Mouse (Mus musculus) hindbrain, embryonic 13.5 days (tissue): ENCODE measurements around the gene Rnf182. TPM values are rescaled to one million over a fixed set of nuclear protein-coding genes. Genes with fewer than 3 reads are reported as not detected.
A peak's percentile ranks its signal among the peaks of the same experiment; 100 is the strongest.

Experiments
- ATAC-seq: fragments of 200-750 bp; cut with Nextera tagmentation; 2 replicates; pipeline ENCODE4 v1.8.0; 2017; ENCODE audit warnings: moderate TSS enrichment; ENCODE audit not compliant: low FRiP score
- H3K27ac ChIP-seq: fragments of 300-500 bp; sonication (generic); 2 replicates; pipeline ENCODE4 v1.5.1; 2015; ENCODE audit warnings: inconsistent platforms, mild to moderate bottlenecking, moderate library complexity
- H3K27me3 ChIP-seq: fragments of 300-500 bp; sonication (generic); 2 replicates; pipeline ENCODE4 v1.6.1; 2015; ENCODE audit warnings: mild to moderate bottlenecking, inconsistent platforms
- H3K36me3 ChIP-seq: fragments of 300-500 bp; sonication (generic); 2 replicates; pipeline ENCODE4 v1.6.1; 2015; ENCODE audit warnings: mild to moderate bottlenecking, inconsistent platforms
- H3K4me1 ChIP-seq: fragments of 300-500 bp; sonication (generic); replicated peaks from 2 replicates; pipeline ENCODE4 v1.6.1; 2015; ENCODE audit warnings: inconsistent platforms
- H3K4me2 ChIP-seq: fragments of 300-500 bp; sonication (generic); 2 replicates; pipeline ENCODE4 v1.6.1; 2015; ENCODE audit warnings: inconsistent platforms, mild to moderate bottlenecking, moderate library complexity
- H3K4me3 ChIP-seq: fragments of 300-500 bp; sonication (generic); 2 replicates; pipeline ENCODE4 v1.5.1; 2015; ENCODE audit warnings: mild to moderate bottlenecking, inconsistent platforms
- H3K9ac ChIP-seq: fragments of 300-500 bp; sonication (generic); 2 replicates; pipeline ENCODE4 v1.6.1; 2015; ENCODE audit warnings: mild to moderate bottlenecking, inconsistent platforms
- H3K9me3 ChIP-seq: fragments of 300-500 bp; sonication (generic); 2 replicates; pipeline ENCODE4 v1.6.1; 2016; ENCODE audit warnings: inconsistent platforms
- WGBS: fragments of 180-500 bp; shearing (Covaris S2); methylation state at CpG from one replicate; pipeline ENCODE4 v1.1.7; 2015; 5-methylcytosine and 5-hydroxymethylcytosine counted together
- polyA plus RNA-seq: library from polyadenylated mRNA; unstranded; fragments of >200 nt; fragmentation: Nextera tagmentation; extraction: Ambion mirVana; gene quantifications from 2 replicates; pipeline ENCODE4 v1.2.1, GENCODE M21; 2015

Gene Rnf182
- polyA plus RNA-seq, 1 experiment from 2014 or later: 36.1 TPM

DNA sequence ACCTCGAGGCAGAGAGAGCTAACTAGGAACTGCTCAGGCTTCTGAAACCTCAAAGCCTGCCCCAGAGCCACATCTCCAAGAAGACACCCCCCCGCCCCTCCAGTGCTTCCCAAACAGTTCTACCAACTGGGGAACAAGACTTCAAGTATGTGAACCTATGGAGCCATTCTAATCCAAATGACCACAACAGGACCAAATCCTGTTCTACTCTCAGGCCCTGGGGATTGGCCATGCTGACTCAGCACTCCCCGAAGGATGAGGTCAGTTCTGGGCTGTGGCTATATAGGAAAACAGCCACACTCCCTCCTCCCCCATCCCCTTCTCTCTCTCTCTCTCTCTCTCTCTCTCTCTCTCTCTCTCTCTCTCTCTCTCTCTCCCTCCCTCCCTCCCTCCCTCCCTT lies 28.5 kb upstream of the Rnf182 start:
- H3K36me3 ChIP-seq: no peaks in the 10 kb centered on the region
- peaks cover 5% of the 10 kb centered on the region; the same call in 1 of the 2 replicates for H3K4me1 ChIP-seq
- no peak overlapping the region for H3K4me3 ChIP-seq
- 79% methylated on average over 3 of the region's 3 CpGs for WGBS
- H3K4me2 ChIP-seq: no peak overlapping the region
- H3K27ac ChIP-seq: no peak overlapping the region
- H3K9me3 ChIP-seq: no peaks in the 10 kb centered on the region
- H3K9ac ChIP-seq: no peak overlapping the region
- no peak for ATAC-seq
- no peaks in the 10 kb centered on the region for H3K27me3 ChIP-seq

DNA sequence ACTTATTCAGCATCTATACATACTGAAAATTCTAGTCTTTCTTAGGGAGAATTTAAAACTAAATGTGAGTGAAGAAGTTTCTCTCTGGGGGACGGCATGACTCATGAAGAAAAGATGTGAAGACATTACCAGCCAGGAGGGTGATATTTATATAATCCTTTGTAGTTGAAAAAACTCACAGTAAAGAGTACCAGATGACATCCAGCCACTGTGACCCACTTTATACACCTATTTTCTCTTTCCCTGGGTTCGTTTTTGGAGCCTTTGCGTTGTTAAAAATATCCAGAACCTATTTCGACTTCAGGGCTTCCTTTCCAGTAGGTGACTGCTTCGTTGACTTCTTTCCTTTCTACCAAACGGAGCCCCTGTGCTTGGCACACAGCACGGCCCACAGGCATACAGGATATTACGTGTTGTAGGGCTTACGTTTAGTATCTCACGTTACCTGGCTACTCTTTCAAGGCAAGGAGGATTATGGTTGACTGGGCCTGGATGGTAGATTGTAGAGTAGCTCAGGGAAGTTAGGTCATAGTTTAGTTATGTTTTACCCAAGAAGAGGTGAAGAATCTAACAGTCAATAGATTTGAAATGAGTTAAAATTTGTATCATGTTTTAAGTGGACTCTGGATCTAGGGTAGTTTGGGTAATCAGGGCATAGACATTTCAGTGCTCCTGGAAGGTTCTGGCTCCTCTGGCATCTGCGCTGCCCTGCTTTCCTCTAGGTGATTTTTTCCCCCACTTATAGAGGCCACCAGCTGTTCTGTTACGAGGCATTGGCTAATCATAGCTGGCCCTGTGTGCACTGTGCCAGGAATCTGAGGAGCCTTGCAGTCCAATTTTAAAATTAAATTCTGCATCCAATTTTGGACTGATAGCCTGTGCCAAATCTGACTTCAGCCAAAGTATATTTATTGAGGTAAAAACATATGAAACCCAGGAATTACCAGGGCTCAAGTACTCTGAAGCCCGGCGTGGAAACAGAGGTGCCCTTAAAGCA lies 27.4 kb upstream of the Rnf182 start:
- Histone ChIP-seq H3K36me3 (no peaks in the 10 kb centered on the region), H3K27me3 (no peaks in the 10 kb centered on the region), H3K27ac (no peak overlapping the region), H3K9me3 (no peaks in the 10 kb centered on the region), H3K4me3 (no peak overlapping the region), H3K9ac (no peak overlapping the region), H3K4me2 (no peak overlapping the region), H3K4me1 (peaks cover 7% of the 10 kb centered on the region)
- 83% methylated on average over 14 of the region's 14 CpGs for WGBS
- ATAC-seq: no peak

DNA sequence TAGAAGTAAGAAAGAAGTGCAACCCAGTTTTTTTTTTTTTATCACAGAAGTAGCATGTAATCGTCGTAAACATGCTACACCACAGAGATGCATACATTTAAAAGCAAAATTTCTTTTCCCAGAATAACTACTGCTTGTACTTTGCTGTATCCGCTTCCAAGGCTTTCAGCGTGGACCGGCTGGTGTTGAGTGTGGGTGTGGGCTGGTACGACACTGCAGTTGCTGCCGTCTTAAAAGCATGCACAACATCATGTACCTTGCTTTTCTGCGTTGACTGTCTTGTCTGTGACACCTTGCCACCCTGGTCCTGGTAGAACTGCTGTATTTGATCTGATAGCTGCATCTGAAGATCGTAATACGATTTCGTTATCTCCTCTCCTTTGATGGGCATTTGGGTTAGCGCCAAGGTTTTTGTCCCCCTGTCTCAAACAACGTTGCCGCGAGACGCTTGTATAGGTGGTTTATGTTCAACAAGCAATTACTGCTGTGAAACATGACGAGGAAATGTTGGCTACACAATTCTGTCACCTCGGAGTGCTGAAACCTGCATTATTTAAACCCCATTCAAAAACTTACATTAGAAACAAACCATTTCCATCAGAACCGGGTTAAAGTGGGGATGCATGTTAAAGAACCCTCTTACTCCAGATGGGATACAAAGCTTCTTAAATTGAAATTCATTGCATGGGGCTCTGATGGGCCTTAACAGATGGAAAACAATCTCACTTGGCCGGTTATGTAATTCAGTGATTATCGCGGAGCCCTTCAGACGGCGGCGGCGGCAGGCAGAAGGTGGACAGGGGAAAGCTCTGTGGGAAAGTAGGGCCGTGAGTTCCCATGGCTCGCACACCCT lies 23.5 kb upstream of the Rnf182 start:
- H3K36me3 ChIP-seq: no peaks in the 10 kb centered on the region
- H3K9me3 ChIP-seq: no peaks in the 10 kb centered on the region
- no peak overlapping the region for H3K4me2 ChIP-seq
- no peak overlapping the region for H3K9ac ChIP-seq
- H3K4me3 ChIP-seq: no peak overlapping the region
- 69% methylated on average over 28 of the region's 28 CpGs for WGBS
- H3K27ac ChIP-seq: no peak overlapping the region
- H3K27me3 ChIP-seq: no peaks in the 10 kb centered on the region
- no peak for ATAC-seq
- peaks cover 7% of the 10 kb centered on the region; the same call in 1 of the 2 replicates for H3K4me1 ChIP-seq

DNA sequence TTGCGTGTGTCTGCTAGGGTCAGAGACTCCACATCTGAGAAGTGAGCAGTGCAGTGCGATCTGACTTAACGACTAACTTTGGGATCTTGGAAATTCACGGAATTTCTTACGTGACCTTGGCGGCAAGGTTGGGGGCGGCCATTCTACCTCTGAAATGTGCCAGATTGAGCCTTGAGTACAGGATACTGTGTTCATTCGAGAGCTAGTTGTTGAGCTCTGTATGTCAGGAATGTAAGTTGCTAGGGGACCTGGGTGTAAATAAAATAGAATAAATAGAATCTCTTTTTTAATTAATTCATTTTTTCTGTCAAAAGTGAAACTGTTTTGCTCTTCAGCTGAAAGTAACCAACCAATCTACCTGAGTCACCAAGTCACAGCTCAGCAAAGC lies 22.8 kb upstream of the Rnf182 start:
- no peak overlapping the region for H3K4me3 ChIP-seq
- no peaks in the 10 kb centered on the region for H3K27me3 ChIP-seq
- peaks cover 7% of the 10 kb centered on the region; the same call in 1 of the 2 replicates for H3K4me1 ChIP-seq
- no peaks in the 10 kb centered on the region for H3K9me3 ChIP-seq
- no peak overlapping the region for H3K4me2 ChIP-seq
- no peak overlapping the region for H3K27ac ChIP-seq
- 62% methylated on average over 8 of the region's 8 CpGs for WGBS
- H3K9ac ChIP-seq: no peak overlapping the region
- no peaks in the 10 kb centered on the region for H3K36me3 ChIP-seq
- ATAC-seq: no peak

DNA sequence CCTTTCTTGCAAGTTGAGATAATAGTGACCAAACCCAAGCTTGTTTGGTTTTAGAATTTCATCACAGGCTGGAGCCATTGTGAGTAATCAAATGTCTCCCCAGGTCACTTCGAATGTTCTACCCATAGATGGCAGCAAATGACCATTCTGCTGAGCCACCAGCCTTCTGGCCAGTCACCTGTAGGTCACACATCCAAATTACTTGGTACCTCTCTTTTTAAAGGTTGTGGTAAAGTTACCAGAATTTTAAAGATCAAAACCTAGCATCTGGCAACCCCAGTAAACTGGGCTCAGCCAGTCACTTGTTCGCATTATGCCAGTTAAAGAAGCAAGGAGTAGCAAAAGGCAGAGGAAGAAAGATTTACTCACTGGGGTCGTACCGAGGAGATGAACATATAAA lies 19.6 kb upstream of the Rnf182 start:
- Histone ChIP-seq H3K4me1 (peaks cover 7% of the 10 kb centered on the region; the same call in 1 of the 2 replicates), H3K27me3 (no peaks in the 10 kb centered on the region), H3K36me3 (no peaks in the 10 kb centered on the region), H3K4me3 (no peak overlapping the region), H3K9me3 (no peaks in the 10 kb centered on the region), H3K27ac (no peak overlapping the region), H3K9ac (no peak overlapping the region), H3K4me2 (no peak overlapping the region)
- 64% methylated on average over 4 of the region's 4 CpGs for WGBS
- no peak for ATAC-seq

DNA sequence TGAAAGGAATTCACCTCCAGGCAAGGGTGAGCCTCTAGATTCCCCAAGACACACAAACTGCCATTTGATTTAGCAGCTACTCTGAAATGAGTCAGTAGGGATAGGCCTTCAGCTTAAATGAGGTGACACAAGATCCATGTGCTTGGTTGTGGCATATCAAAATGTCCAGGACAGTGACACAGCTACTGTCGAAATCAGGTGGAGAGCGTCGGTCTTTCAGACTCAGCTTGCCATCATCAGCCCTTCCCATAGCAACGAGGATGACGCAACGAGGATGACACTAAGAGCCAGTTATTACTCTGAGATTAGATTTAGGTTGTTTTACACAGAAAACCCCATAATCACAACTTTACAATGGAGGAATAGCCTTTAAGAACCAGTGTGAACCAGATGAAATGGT lies 14.5 kb upstream of the Rnf182 start:
- ATAC-seq: no peak
- Histone ChIP-seq H3K4me1 (no peaks in the 10 kb centered on the region; the same call in none of the 2 replicates), H3K9me3 (no peaks in the 10 kb centered on the region)

DNA sequence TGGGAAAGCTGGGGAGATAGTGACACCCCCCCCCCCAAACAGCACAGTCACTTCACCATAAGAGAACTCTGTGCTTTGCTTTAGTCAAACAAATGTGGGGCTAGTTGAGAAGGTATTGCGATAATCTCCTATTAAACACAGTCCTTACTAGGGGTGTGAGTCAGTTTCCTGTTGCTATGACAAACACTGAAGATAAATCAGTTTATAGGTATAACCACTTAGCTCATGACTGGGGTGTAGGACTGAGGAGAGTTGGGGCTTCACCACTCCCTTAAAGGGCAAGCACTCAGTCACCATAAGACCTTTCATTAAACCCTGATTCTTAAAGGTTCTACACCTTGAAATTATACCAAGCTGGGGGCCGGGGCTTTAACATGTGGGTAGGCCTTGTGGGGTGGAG lies 13.1 kb upstream of the Rnf182 start:
- Histone ChIP-seq H3K27me3 (no peaks in the 10 kb centered on the region), H3K4me3 (no peak overlapping the region), H3K9me3 (no peaks in the 10 kb centered on the region), H3K9ac (no peak overlapping the region), H3K27ac (no peak overlapping the region), H3K4me2 (no peak overlapping the region), H3K36me3 (no peaks in the 10 kb centered on the region), H3K4me1 (no peaks in the 10 kb centered on the region; the same call in none of the 2 replicates)
- ATAC-seq: no peak
- 92% methylated on average over 2 of the region's 2 CpGs for WGBS

More for the DNA sequence above, 14.5 kb upstream of the Rnf182 start:
- WGBS: 96% methylated on average over 6 of the region's 6 CpGs
- Histone ChIP-seq H3K4me2 (no peak overlapping the region), H3K4me3 (no peak overlapping the region), H3K27ac (no peak overlapping the region), H3K36me3 (no peaks in the 10 kb centered on the region), H3K9ac (no peak overlapping the region), H3K27me3 (no peaks in the 10 kb centered on the region)

DNA sequence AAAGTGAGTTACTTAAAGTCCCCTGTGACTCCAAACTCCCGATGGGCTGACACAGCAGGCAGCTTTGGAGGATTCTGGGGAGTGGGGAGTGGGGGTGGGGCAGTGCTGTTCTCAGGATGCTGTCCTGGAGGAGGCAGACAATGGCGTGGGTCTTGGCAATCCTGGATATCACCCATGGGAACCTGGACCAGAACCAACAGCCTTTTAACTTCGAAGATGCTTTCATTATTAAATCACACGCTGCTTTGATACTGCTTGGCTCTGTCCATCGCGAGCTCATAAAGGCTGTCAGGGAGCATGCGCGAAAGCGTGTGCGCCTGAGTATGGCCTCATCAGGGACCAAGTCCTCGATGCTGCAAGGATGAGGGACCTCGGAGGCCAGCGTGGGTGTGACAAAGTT lies 12.5 kb upstream of the Rnf182 start:
- Histone ChIP-seq H3K27ac (no peak overlapping the region), H3K9me3 (no peaks in the 10 kb centered on the region), H3K9ac (no peak overlapping the region), H3K27me3 (no peaks in the 10 kb centered on the region), H3K4me3 (no peak overlapping the region), H3K4me2 (no peak overlapping the region), H3K36me3 (no peaks in the 10 kb centered on the region), H3K4me1 (no peaks in the 10 kb centered on the region; the same call in none of the 2 replicates)
- WGBS: 59% methylated on average over 13 of the region's 13 CpGs
- no peak for ATAC-seq

DNA sequence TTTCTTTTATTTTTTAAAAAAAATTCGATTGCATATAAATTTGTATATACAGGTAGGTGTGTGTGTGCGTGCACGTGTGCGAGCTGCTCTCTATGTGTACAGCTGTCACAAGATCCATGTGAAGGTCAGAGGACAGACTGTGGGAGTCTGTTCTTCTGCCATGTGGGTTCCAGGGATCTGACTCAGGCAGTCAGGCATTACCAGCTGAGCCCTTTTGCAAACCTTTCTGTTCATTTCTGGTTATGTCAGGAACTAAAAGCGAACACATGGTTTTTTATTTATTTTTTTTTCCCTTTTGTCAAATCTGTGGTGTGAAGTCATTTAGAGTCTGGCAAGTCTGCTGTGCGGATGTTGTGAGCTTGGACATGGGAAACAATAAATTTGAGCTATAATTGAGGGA lies 6.7 kb upstream of the Rnf182 start:
- no peaks in the 10 kb centered on the region for H3K36me3 ChIP-seq
- H3K9me3 ChIP-seq: no peaks in the 10 kb centered on the region
- H3K4me2 ChIP-seq: no peak overlapping the region
- no peak overlapping the region for H3K4me3 ChIP-seq
- 67% methylated on average over 6 of the region's 6 CpGs for WGBS
- H3K4me1 ChIP-seq: no peaks in the 10 kb centered on the region
- no peaks in the 10 kb centered on the region for H3K27me3 ChIP-seq
- no peak overlapping the region for H3K9ac ChIP-seq
- no peak overlapping the region for H3K27ac ChIP-seq
- ATAC-seq: no peak

DNA sequence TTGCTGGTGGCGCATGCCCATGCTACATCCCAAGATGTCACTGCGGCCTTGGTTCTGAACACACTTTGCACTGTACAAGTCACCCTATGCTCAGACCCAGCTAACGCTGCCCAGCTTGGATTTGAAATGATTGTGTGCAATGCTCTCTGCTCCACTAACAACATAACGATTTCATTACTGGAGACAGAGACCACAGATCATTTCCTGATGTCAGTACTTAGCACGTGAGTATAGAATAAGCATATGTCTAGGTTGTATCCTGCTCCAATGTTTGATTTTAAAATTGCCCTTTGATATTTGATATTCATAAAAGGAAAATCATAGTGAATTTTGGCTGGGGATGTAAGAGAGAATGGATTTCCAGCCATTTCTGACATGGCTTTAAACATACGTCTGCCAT lies 3.5 kb upstream of the Rnf182 start:
- Histone ChIP-seq H3K4me3 (no peak overlapping the region), H3K9ac (no peak overlapping the region), H3K27me3 (no peaks in the 10 kb centered on the region), H3K4me1 (peaks cover 15% of the 10 kb centered on the region), H3K9me3 (no peaks in the 10 kb centered on the region), H3K36me3 (no peaks in the 10 kb centered on the region), H3K27ac (no peak overlapping the region), H3K4me2 (no peak overlapping the region)
- WGBS: 91% methylated on average over 6 of the region's 6 CpGs
- ATAC-seq: no peak

DNA sequence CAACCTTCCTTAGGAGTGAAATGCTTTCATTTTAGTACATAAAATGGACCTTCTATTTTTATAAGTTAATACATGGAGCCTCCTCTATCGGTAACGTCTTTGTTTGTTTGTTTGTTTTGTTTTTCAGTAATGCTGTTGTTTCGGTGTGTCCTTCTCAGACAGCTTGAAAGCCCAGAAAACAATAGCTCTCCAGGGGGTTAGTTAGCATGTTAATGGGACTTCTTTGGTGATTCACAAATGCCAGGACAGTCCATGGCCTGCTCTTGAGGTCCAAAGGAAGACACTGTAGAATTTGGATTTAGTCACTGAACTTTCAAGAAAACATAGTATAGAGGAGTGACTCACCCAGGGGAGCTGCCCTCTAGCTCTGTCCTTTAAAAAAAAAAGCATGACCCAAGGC lies 843 bp upstream of the Rnf182 start:
- Histone ChIP-seq H3K9me3 (no peaks in the 10 kb centered on the region), H3K36me3 (no peaks in the 10 kb centered on the region), H3K27ac (peak overlapping the region; percentile 88; the same call in 1 of the 2 replicates), H3K4me2 (peak overlapping the region; percentile 70), H3K9ac (no peak overlapping the region; the same call in 1 of the 2 replicates), H3K4me3 (no peak overlapping the region), H3K4me1 (peaks cover 35% of the 10 kb centered on the region), H3K27me3 (no peaks in the 10 kb centered on the region)
- ATAC-seq: no peak
- 35% methylated on average over 3 of the region's 3 CpGs for WGBS

DNA sequence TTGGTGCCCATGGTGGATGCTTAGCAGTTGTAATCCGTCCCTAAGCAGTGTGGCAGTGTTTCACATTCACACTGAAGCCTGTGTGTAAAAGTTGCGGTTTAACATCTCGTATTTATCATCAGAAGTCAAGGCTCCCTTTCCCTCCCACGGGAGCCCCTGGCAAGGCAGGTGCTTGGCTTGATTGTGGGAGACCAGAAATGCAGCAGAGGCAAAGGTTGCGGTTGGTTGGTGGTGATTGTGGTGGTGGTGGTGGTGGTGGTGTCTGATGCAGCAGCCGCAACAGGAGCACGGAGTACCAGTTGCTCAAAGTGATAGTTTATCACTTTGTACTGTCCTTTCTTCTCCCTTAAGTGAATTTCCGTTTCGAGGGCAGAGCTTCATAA lies 325 bp upstream of the Rnf182 start:
- Histone ChIP-seq H3K27me3 (no peaks in the 10 kb centered on the region), H3K9ac (peak overlapping the region; percentile 89), H3K9me3 (no peaks in the 10 kb centered on the region), H3K4me3 (peak overlapping the region; percentile 77), H3K4me1 (peaks cover 37% of the 10 kb centered on the region), H3K4me2 (peak overlapping the region; percentile 70), H3K36me3 (no peaks in the 10 kb centered on the region), H3K27ac (peak overlapping the region; percentile 88)
- 13% methylated on average over 9 of the region's 9 CpGs for WGBS
- peak; percentile 58 for ATAC-seq
